Mouse (Mus musculus) embryonic fibroblast, embryonic 13.5 days (primary cell): ENCODE measurements around the gene Adamtsl1. TPM values are rescaled to one million over a fixed set of nuclear protein-coding genes. Genes with fewer than 3 reads are reported as not detected.

Experiments used
- H3K27ac ChIP-seq: 2 replicates; pipeline ENCODE4 v1.5.1; 2012; ENCODE audit warnings: low read length, control low read depth, inconsistent platforms; ENCODE audit not compliant: insufficient read depth
- H3K4me1 ChIP-seq: 2 replicates; pipeline ENCODE4 v1.6.1; 2011; ENCODE audit warnings: low read length; ENCODE audit not compliant: control insufficient read depth, insufficient read depth
- H3K4me3 ChIP-seq: 2 replicates; pipeline ENCODE4 v1.5.1; 2011; ENCODE audit warnings: mild to moderate bottlenecking, control low read depth, low read length; ENCODE audit not compliant: insufficient read depth
- CTCF ChIP-seq: IDR thresholded peaks from 2 replicates; pipeline ENCODE4 v1.5.1; 2011; ENCODE audit warnings: mild to moderate bottlenecking, control low read depth, low read length, moderate library complexity, borderline replicate concordance; ENCODE audit not compliant: insufficient read depth
- POLR2A ChIP-seq: IDR thresholded peaks from 2 replicates; pipeline ENCODE4 v1.6.1; 2011; ENCODE audit warnings: low read depth, mild to moderate bottlenecking, control low read depth, low read length, moderate library complexity
- polyA plus RNA-seq: library from polyadenylated mRNA; stranded (reverse); fragments of >200 nt; gene quantifications from 2 replicates; pipeline ENCODE4 v1.2.4, GENCODE M21; 2011; ENCODE audit warnings: low read depth; ENCODE audit not compliant: missing spikeins, insufficient read length

Adamtsl1 gene
- polyA plus RNA-seq, 1 experiment = 30.0 TPM

GRCm38 (mm10) chr4:85539677-85540076 is 25.7 kb downstream of the Adamtsl1 start:
- Histone ChIP-seq H3K27ac (no peak overlapping the region), H3K4me1 (no peaks in the 10 kb centered on the region), H3K4me3 (no peak overlapping the region)
- no peak for TF ChIP-seq CTCF
- no peak for TF ChIP-seq POLR2A

DNA sequence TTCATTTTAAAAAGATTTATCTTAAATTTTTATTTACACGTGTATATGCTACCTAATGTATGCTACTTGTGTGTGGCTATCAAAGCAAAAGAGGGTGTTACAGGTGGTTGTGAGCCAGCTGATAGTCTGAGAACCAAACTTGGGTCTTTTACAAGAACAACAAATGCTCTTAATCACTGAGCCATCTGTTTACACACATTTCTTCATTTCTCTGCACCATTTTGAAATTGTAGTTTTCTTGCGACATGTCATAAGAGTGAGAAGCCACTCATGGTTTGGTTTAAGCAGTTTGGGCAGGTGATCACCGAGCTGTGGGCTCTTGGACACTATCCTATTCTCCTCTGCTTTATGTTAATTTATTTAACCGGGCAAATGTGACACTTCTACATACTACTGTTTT is 29.2 kb downstream of the Adamtsl1 start:
- TF ChIP-seq CTCF = no peak
- no peak for TF ChIP-seq POLR2A
- Histone ChIP-seq H3K4me3 (no peak overlapping the region), H3K27ac (no peak overlapping the region), H3K4me1 (no peaks in the 10 kb centered on the region)

- Histone ChIP-seq H3K4me1 (peaks cover 2% of the 10 kb centered on the region; the same call in 1 of the 2 replicates), H3K4me3 (no peak overlapping the region), H3K27ac (no peak overlapping the region)
- TF ChIP-seq POLR2A (no peak), CTCF (no peak)
Observed at GRCm38 (mm10) chr4:85554696-85555095, 40.7 kb downstream of the Adamtsl1 start.

DNA sequence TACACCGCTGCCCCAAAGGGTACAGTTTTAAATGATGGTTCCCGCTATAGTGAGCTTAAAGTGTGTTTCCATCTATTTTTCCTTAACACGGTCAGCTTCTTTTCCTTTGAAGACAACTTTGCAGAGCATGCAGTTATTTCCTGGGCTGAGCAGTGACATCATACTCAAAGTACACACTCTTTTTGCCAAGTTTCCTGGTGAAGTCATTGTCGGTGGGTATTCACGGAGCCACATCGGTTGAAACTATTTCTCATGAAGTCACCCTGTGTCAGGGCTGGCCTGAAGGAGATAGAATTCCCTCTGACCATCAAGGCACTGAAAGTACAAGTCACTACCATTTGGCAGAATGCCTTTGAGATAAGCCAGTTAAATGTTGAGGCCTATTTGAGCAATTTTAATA is 45.8 kb downstream of the Adamtsl1 start:
- TF ChIP-seq POLR2A = no peak
- no peak for TF ChIP-seq CTCF
- no peak overlapping the region for H3K27ac ChIP-seq
- no peak overlapping the region for H3K4me3 ChIP-seq
- peaks cover 4% of the 10 kb centered on the region; the same call in 1 of the 2 replicates for H3K4me1 ChIP-seq

- Histone ChIP-seq H3K4me1 (no peaks in the 10 kb centered on the region), H3K27ac (no peak overlapping the region), H3K4me3 (no peak overlapping the region)
- TF ChIP-seq POLR2A = no peak
- no peak for TF ChIP-seq CTCF
Observed at GRCm38 (mm10) chr4:85585426-85585825, 71.5 kb downstream of the Adamtsl1 start.

DNA sequence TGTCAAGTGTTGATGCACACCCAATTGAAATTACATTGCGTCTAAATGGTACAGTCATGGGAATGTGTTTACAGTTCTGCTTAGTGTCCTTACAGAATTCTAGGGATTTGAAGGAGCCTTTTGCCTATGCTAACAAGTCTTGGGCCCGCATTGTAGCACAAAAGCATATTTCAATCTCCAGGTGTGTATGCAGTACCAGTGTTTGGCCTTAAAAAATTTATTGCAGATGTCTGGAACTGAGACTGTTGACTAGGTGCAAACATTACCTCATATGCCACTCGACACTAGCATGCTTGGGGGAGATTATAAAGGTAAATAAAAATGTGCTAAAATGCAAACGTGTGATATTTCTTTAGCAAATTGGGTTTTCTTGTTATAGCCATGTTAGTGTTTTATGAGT is 75.0 kb downstream of the Adamtsl1 start:
- TF ChIP-seq POLR2A (no peak), CTCF (no peak)
- Histone ChIP-seq H3K27ac (no peak overlapping the region), H3K4me1 (no peaks in the 10 kb centered on the region), H3K4me3 (no peak overlapping the region)

GRCm38 (mm10) chr4:85591037-85591436 is 77.1 kb downstream of the Adamtsl1 start:
- Histone ChIP-seq H3K4me1 (no peaks in the 10 kb centered on the region), H3K4me3 (no peak overlapping the region), H3K27ac (no peak overlapping the region)
- TF ChIP-seq POLR2A (no peak), CTCF (no peak)

GRCm38 (mm10) chr4:85594159-85594558 is 80.2 kb downstream of the Adamtsl1 start:
- H3K4me3 ChIP-seq = no peak overlapping the region
- TF ChIP-seq CTCF = no peak
- TF ChIP-seq POLR2A = no peak
- H3K27ac ChIP-seq = no peak overlapping the region
- no peaks in the 10 kb centered on the region for H3K4me1 ChIP-seq

GRCm38 (mm10) chr4:85613331-85613730 is 99.4 kb downstream of the Adamtsl1 start:
- no peak overlapping the region for H3K27ac ChIP-seq
- H3K4me3 ChIP-seq = no peak overlapping the region
- no peaks in the 10 kb centered on the region for H3K4me1 ChIP-seq
- no peak for TF ChIP-seq POLR2A
- no peak for TF ChIP-seq CTCF

DNA sequence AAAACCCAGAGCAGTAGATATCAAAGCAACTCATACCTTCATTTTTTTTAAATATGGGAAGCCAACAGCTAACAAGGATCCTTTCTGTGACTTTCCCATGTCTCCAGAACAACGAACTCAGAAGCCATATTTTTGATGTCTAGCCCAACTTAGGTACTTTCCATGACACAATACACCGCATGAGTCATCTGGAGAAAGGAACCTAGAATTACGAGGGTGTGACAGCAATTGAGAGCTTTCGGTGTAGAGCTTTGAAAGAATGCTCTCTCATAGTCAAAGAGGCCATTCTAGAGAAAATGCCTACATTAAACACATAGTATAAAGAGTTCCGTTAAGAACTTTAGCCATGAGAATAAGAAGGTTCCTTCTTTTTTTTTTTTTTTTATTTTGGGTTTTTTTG is 104.8 kb downstream of the Adamtsl1 start:
- Histone ChIP-seq H3K4me1 (no peaks in the 10 kb centered on the region), H3K27ac (no peak overlapping the region), H3K4me3 (no peak overlapping the region)
- TF ChIP-seq POLR2A (no peak), CTCF (no peak)

- H3K4me1 ChIP-seq = no peaks in the 10 kb centered on the region
- no peak overlapping the region for H3K27ac ChIP-seq
- H3K4me3 ChIP-seq = no peak overlapping the region
- TF ChIP-seq POLR2A (no peak), CTCF (no peak)
Observed at GRCm38 (mm10) chr4:85619261-85619660, 105.3 kb downstream of the Adamtsl1 start.
